Mouse (Mus musculus) myocyte (in vitro differentiated cells): ENCODE results near the gene Cpa1. TPM values are rescaled to one million over a fixed set of nuclear protein-coding genes. Genes with fewer than 3 reads are reported as not detected.

Source experiments
- H3K27me3 ChIP-seq: one replicate; pipeline ENCODE4 v1.6.1; 2011; ENCODE audit not compliant: control insufficient read depth, insufficient read depth, insufficient read length
- H3K36me3 ChIP-seq: one replicate; pipeline ENCODE4 v1.6.1; 2011; ENCODE audit not compliant: control insufficient read depth, insufficient read depth
- H3K4me2 ChIP-seq: one replicate; pipeline ENCODE4 v1.6.1; 2011; ENCODE audit warnings: low read depth, control low read depth
- H3K4me3 ChIP-seq: one replicate; pipeline ENCODE4 v1.5.1; 2011; ENCODE audit warnings: mild to moderate bottlenecking, control low read depth, moderate library complexity
- H3K79me2 ChIP-seq: one replicate; pipeline ENCODE4 v1.6.1; 2011; ENCODE audit not compliant: control insufficient read depth, insufficient read depth
- H3ac ChIP-seq: one replicate; pipeline ENCODE4 v1.6.1; 2011; ENCODE audit not compliant: control insufficient read depth, insufficient read length
- CEBPB ChIP-seq: IDR thresholded peaks from 2 replicates; pipeline ENCODE4 v1.6.1; 2011; ENCODE audit warnings: mild to moderate bottlenecking, moderate library complexity; ENCODE audit not compliant: poor library complexity, insufficient read depth, severe bottlenecking
- E2F4 ChIP-seq: IDR thresholded peaks from one replicate; pipeline ENCODE4 v1.6.1; 2011; ENCODE audit warnings: mild to moderate bottlenecking, control low read depth, moderate library complexity; ENCODE audit not compliant: insufficient read depth
- MAX ChIP-seq: IDR thresholded peaks from one replicate; pipeline ENCODE4 v1.6.1; 2011; ENCODE audit warnings: low read depth, mild to moderate bottlenecking, control low read depth
- MYOD1 ChIP-seq, 3 experiments: IDR thresholded peaks; one replicate each; pipeline ENCODE4 v1.6.1; 2011; ENCODE audit warnings: control low read depth in 2 of 3, low read depth in 2 of 3, mild to moderate bottlenecking in 2 of 3, moderate library complexity in 1 of 3; ENCODE audit not compliant: insufficient read length in 2 of 3, control insufficient read depth in 1 of 3
- MYOG ChIP-seq, 3 experiments: IDR thresholded peaks; one replicate each; pipeline ENCODE4 v1.6.1; 2011; ENCODE audit warnings: control low read depth in 2 of 3, low read depth in 2 of 3, mild to moderate bottlenecking in 2 of 3; ENCODE audit not compliant: insufficient read length in 2 of 3, control insufficient read depth in 1 of 3, insufficient read depth in 1 of 3
- POLR2A ChIP-seq: IDR thresholded peaks from one replicate; pipeline ENCODE4 v1.6.1; 2011; ENCODE audit warnings: low read depth, mild to moderate bottlenecking, control low read depth, moderate library complexity; ENCODE audit not compliant: insufficient read length
- POLR2AphosphoS2 ChIP-seq: IDR thresholded peaks from one replicate; pipeline ENCODE4 v1.6.1; 2011; ENCODE audit warnings: low read depth, control low read depth; ENCODE audit not compliant: insufficient read length
- REST ChIP-seq: IDR thresholded peaks from one replicate; pipeline ENCODE4 v1.6.1; 2011; ENCODE audit warnings: mild to moderate bottlenecking, control low read depth, moderate library complexity; ENCODE audit not compliant: insufficient read depth, insufficient read length
- SRF ChIP-seq: IDR thresholded peaks from one replicate; pipeline ENCODE4 v1.6.1; 2011; ENCODE audit warnings: low read depth; ENCODE audit not compliant: control insufficient read depth, insufficient read length
- TCF12 ChIP-seq: IDR thresholded peaks from one replicate; pipeline ENCODE4 v1.6.1; 2011; ENCODE audit warnings: mild to moderate bottlenecking, control low read depth; ENCODE audit not compliant: poor library complexity, insufficient read depth, severe bottlenecking
- TCF3 ChIP-seq: IDR thresholded peaks from one replicate; pipeline ENCODE4 v1.6.1; 2011; ENCODE audit warnings: low read depth, control low read depth; ENCODE audit not compliant: insufficient read length
- USF1 ChIP-seq: IDR thresholded peaks from one replicate; pipeline ENCODE4 v1.6.1; 2011; ENCODE audit warnings: low read depth, mild to moderate bottlenecking, control low read depth, moderate library complexity
- polyA plus RNA-seq: library from polyadenylated mRNA; unstranded; fragments of >200 nt; fragmentation: generic; extraction: Trizol; gene quantifications from one replicate; pipeline ENCODE4 v1.2.1, GENCODE M21; 2012; ENCODE audit warnings: missing spikeins

Cpa1 gene
- polyA plus RNA-seq, 1 experiment = 0.29 TPM

- H3K79me2 ChIP-seq = peaks cover 4% of the 10 kb centered on the region
- TF ChIP-seq MYOD1 (IDR thresholded peaks at IDR 0.05; ENCODE audit: control insufficient read depth in 1 of 3, insufficient read length in 2 of 3, low read depth in 2 of 3) (peak in 2 of 3 experiments; percentile 4 to 23), SRF (no peak), E2F4 (no peak)
- peak overlapping the region; percentile 79 for H3K4me2 ChIP-seq
- no peaks in the 10 kb centered on the region for H3K36me3 ChIP-seq
- H3K27me3 ChIP-seq = no peaks in the 10 kb centered on the region
- no peak overlapping the region for H3ac ChIP-seq
- H3K4me3 ChIP-seq = peak overlapping the region; percentile 2
These were observed 48.2 kb downstream of the Cpa1 start for GRCm38 (mm10) chr6:30687198-30687597.

GRCm38 (mm10) chr6:30692826-30693225 is 53.8 kb downstream of the Cpa1 start:
- TF ChIP-seq SRF (no peak), TCF3 (no peak), MYOG (IDR thresholded peaks at IDR 0.05; ENCODE audit: control insufficient read depth in 1 of 3, insufficient read depth in 1 of 3, insufficient read length in 2 of 3, low read depth in 2 of 3) (no peak), POLR2AphosphoS2 (no peak), CEBPB (no peak), TCF12 (no peak), REST (no peak), E2F4 (no peak), MAX (no peak), USF1 (no peak), MYOD1 (IDR thresholded peaks at IDR 0.05; ENCODE audit: control insufficient read depth in 1 of 3, insufficient read length in 2 of 3, low read depth in 2 of 3) (no peak), POLR2A (no peak)
- Histone ChIP-seq H3K27me3 (no peaks in the 10 kb centered on the region), H3K79me2 (no peaks in the 10 kb centered on the region), H3ac (peak overlapping the region; percentile 70), H3K36me3 (no peaks in the 10 kb centered on the region), H3K4me2 (peak overlapping the region; percentile 72), H3K4me3 (peak overlapping the region; percentile 45)

GRCm38 (mm10) chr6:30693350-30693991 is 54.5 kb downstream of the Cpa1 start, which contains the start of gene Cep41:
Gene Cep41 (minus strand): TSS chr6:30693749.
- TF ChIP-seq USF1 = peak; percentile 29
- TF ChIP-seq CEBPB = no peak
- no peak for TF ChIP-seq SRF
- TF ChIP-seq POLR2A = peak; percentile 70
- peak; percentile 72 for TF ChIP-seq E2F4
- TF ChIP-seq POLR2AphosphoS2 = peak; percentile 60
- TF ChIP-seq MYOG (IDR thresholded peaks at IDR 0.05; ENCODE audit: control insufficient read depth in 1 of 3, insufficient read depth in 1 of 3, insufficient read length in 2 of 3, low read depth in 2 of 3) = peak in 1 of 3 experiments; percentile 10
- no peak for TF ChIP-seq TCF3
- Histone ChIP-seq H3ac (peak within 1 kb of the TSS; percentile 70), H3K27me3 (no peaks in the 10 kb centered on the region), H3K4me2 (peak within 1 kb of the TSS; percentile 72), H3K36me3 (no peaks in the 10 kb centered on the region), H3K79me2 (no peaks in the 10 kb centered on the region), H3K4me3 (peak within 1 kb of the TSS; percentile 45)

- Histone ChIP-seq H3K27me3 (no peaks in the 10 kb centered on the region), H3K36me3 (no peaks in the 10 kb centered on the region), H3ac (no peak overlapping the region), H3K4me2 (peak overlapping the region; percentile 70), H3K79me2 (no peaks in the 10 kb centered on the region), H3K4me3 (peak overlapping the region; percentile 45)
- TF ChIP-seq MYOD1 (IDR thresholded peaks at IDR 0.05; ENCODE audit: control insufficient read depth in 1 of 3, insufficient read length in 2 of 3, low read depth in 2 of 3) (no peak), E2F4 (no peak), REST (no peak), MAX (no peak), POLR2A (no peak), CEBPB (no peak), POLR2AphosphoS2 (no peak), TCF3 (no peak), TCF12 (no peak), MYOG (IDR thresholded peaks at IDR 0.05; ENCODE audit: control insufficient read depth in 1 of 3, insufficient read depth in 1 of 3, insufficient read length in 2 of 3, low read depth in 2 of 3) (no peak), USF1 (no peak), SRF (no peak)
These were observed 55.2 kb downstream of the Cpa1 start for GRCm38 (mm10) chr6:30694209-30694608.

Other genes with a start within 250 kb of the Cpa1 start
- gene Zc3hc1, start 248.2 kb upstream of the Cpa1 start, polyA plus RNA-seq = 35.2 TPM
- gene Klhdc10, start 237.3 kb upstream of the Cpa1 start, polyA plus RNA-seq = 49.1 TPM
- gene Tmem209, start 129.4 kb upstream of the Cpa1 start, polyA plus RNA-seq = 24.3 TPM
- 0.05 TPM for gene Ssmem1, start 129.4 kb upstream of the Cpa1 start, polyA plus RNA-seq
- gene Cpa2, start 97.6 kb upstream of the Cpa1 start, polyA plus RNA-seq = not detected
- 0.01 TPM for gene Cpa4, start 70.8 kb upstream of the Cpa1 start, polyA plus RNA-seq
- gene Cpa5, start 28.2 kb upstream of the Cpa1 start, polyA plus RNA-seq = not detected
- gene Cep41, start 54.5 kb downstream of the Cpa1 start, polyA plus RNA-seq = 5.5 TPM
- gene Mest, start 84.3 kb downstream of the Cpa1 start, polyA plus RNA-seq = 6.3 TPM